Mouse (Mus musculus): ENCODE results near the gene Dnajc7. TPM values are rescaled to one million over a fixed set of nuclear protein-coding genes. Genes with fewer than 3 reads are reported as not detected.
"Not testable (repeated sequence)": the region's sequence is repeated elsewhere in the genome, so short reads cannot be mapped to it uniquely, and the experiment has no call there.

Gene Dnajc7
- total RNA-seq, 2 experiments from 2014 or later = 192 to 239 TPM

- no peak for DNase-seq (ENCODE audit: low spot score in 2 of 2)
These were observed 2.5 kb downstream of the Dnajc7 start for GRCm38 (mm10) chr11:100617480-100617879.

- DNase-seq (ENCODE audit: low spot score in 2 of 2) = not testable (repeated sequence)
These were observed 3.1 kb downstream of the Dnajc7 start for GRCm38 (mm10) chr11:100616836-100617235.

GRCm38 (mm10) chr11:100616332-100616731, 3.6 kb downstream of the Dnajc7 start:
- no peak for DNase-seq (ENCODE audit: low spot score in 2 of 2)

- no peak for DNase-seq (ENCODE audit: low spot score in 2 of 2)
These were observed 6.7 kb downstream of the Dnajc7 start for GRCm38 (mm10) chr11:100613241-100613640.

- DNase-seq (ENCODE audit: low spot score in 2 of 2) = no peak
These were observed 8.3 kb downstream of the Dnajc7 start for GRCm38 (mm10) chr11:100611627-100612026.

- no peak for DNase-seq (ENCODE audit: low spot score in 2 of 2)
These were observed 9.8 kb downstream of the Dnajc7 start for GRCm38 (mm10) chr11:100609997-100610680.

- DNase-seq (ENCODE audit: low spot score in 2 of 2) = no peak
These were observed 10.5 kb downstream of the Dnajc7 start for GRCm38 (mm10) chr11:100609355-100609996.

- DNase-seq (ENCODE audit: low spot score in 2 of 2) = no peak
These were observed 11.2 kb downstream of the Dnajc7 start for GRCm38 (mm10) chr11:100608796-100609195.

GRCm38 (mm10) chr11:100607121-100607520, 12.8 kb downstream of the Dnajc7 start:
- no peak for DNase-seq (ENCODE audit: low spot score in 2 of 2)

GRCm38 (mm10) chr11:100605451-100605850, 14.5 kb downstream of the Dnajc7 start:
- DNase-seq (ENCODE audit: low spot score in 2 of 2) = no peak

GRCm38 (mm10) chr11:100604321-100605005, 15.5 kb downstream of the Dnajc7 start:
- no peak for DNase-seq (ENCODE audit: low spot score in 2 of 2)

GRCm38 (mm10) chr11:100603813-100604212, 16.2 kb downstream of the Dnajc7 start:
- DNase-seq (ENCODE audit: low spot score in 2 of 2) = no peak

- DNase-seq (ENCODE audit: low spot score in 2 of 2) = no peak
These were observed 16.8 kb downstream of the Dnajc7 start for GRCm38 (mm10) chr11:100603155-100603554.

- DNase-seq (ENCODE audit: low spot score in 2 of 2) = no peak
These were observed 18.6 kb downstream of the Dnajc7 start for GRCm38 (mm10) chr11:100601372-100601771.

GRCm38 (mm10) chr11:100598074-100598473, 21.9 kb downstream of the Dnajc7 start:
- no peak for DNase-seq (ENCODE audit: low spot score in 2 of 2)

- no peak for DNase-seq (ENCODE audit: low spot score in 2 of 2)
These were observed 24.4 kb downstream of the Dnajc7 start for GRCm38 (mm10) chr11:100595533-100595932.

- no peak for DNase-seq (ENCODE audit: low spot score in 2 of 2)
These were observed 25.4 kb downstream of the Dnajc7 start for GRCm38 (mm10) chr11:100594608-100595007.

- DNase-seq (ENCODE audit: low spot score in 2 of 2) = no peak
These were observed 27.5 kb downstream of the Dnajc7 start for GRCm38 (mm10) chr11:100592346-100593046.

GRCm38 (mm10) chr11:100588462-100588861, 31.5 kb downstream of the Dnajc7 start:
- no peak for DNase-seq (ENCODE audit: low spot score in 2 of 2)

- DNase-seq (ENCODE audit: low spot score in 2 of 2) = no peak
These were observed 34.8 kb downstream of the Dnajc7 start for GRCm38 (mm10) chr11:100585148-100585547.

- DNase-seq (ENCODE audit: low spot score in 2 of 2) = no peak
These were observed 35.4 kb downstream of the Dnajc7 start for GRCm38 (mm10) chr11:100584561-100584961.

- DNase-seq (ENCODE audit: low spot score in 2 of 2) = no peak
These were observed 37.1 kb downstream of the Dnajc7 start for GRCm38 (mm10) chr11:100582836-100583235.
